10 mouse cellular contexts compared by ENCODE assay signal in the genomic region with DNA sequence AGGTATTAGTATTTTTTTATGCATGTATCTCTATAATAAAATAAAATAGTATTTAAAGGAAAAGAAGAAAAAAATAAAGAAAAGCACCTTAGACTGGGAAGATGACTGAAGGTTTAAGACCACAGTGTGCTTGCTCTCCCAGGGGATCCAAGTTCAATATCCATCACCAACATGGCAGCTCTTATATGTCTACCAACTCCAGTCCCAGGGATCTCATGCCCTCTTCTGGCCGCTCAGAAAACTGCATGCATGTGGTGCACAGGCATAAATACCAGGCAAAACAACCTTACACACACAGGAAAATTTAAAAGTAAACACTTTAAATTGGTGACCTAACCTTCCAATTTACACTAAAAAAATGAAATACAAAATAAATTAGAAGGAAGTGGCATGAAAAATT.
A peak's percentile ranks its signal among the peaks of the same experiment; 100 is the strongest.
DNase-seq lines count a peak whose midpoint lies in the region; ATAC-seq and TF ChIP-seq lines count a peak whose summit lies in the region.
"Had no signal": no experiment of that assay in that cellular context is flagged by ENCODE, and none has a peak within 500 bp of the region (broad histone marks: within the 10 kb centered on the region; RNA-seq: fewer than 3 reads in every experiment).

No protein-coding gene starts in this region.

- no peaks in the 10 kb centered on the region for H3K27me3 ChIP-seq in intestine, embryonic 14.5 days (replicated peaks; ENCODE audit: control insufficient read depth, insufficient read depth, low read length)
- no peaks in the 10 kb centered on the region for H3K27me3 ChIP-seq in intestine, embryonic 15.5 days (replicated peaks)
- H3K27me3 ChIP-seq in Patski: no peaks in the 10 kb centered on the region
- H3K27me3 ChIP-seq in forebrain, embryonic 11.5 days (ENCODE audit: control insufficient read depth, insufficient read depth, low read length): no peaks in the 10 kb centered on the region
- H3K27me3 ChIP-seq in limb, embryonic 11.5 days (ENCODE audit: control insufficient read depth, insufficient read depth, low read length): no peaks in the 10 kb centered on the region
- H3K27me3 ChIP-seq: hindbrain, embryonic 15.5 days; midbrain, embryonic 12.5 days had no signal

- no peaks in the 10 kb centered on the region for H3K9me3 ChIP-seq in intestine, embryonic 14.5 days (ENCODE audit: control insufficient read depth, low read length)
- H3K9me3 ChIP-seq in intestine, embryonic 15.5 days: no peaks in the 10 kb centered on the region
- H3K9me3 ChIP-seq in forebrain, embryonic 11.5 days (ENCODE audit: control insufficient read depth, low read length): no peaks in the 10 kb centered on the region
- H3K9me3 ChIP-seq in limb, embryonic 11.5 days (ENCODE audit: control insufficient read depth, low read length): no peaks in the 10 kb centered on the region
- H3K9me3 ChIP-seq: hindbrain, embryonic 15.5 days; midbrain, embryonic 12.5 days had no signal

- 13% methylated on average over 1 of the region's 1 CpGs for WGBS in intestine, embryonic 14.5 days
- WGBS in intestine, embryonic 15.5 days: 15% methylated on average over 1 of the region's 1 CpGs
- WGBS in forebrain, embryonic 11.5 days: 0% methylated on average over 1 of the region's 1 CpGs
- 16% methylated on average over 1 of the region's 1 CpGs for WGBS in limb, embryonic 11.5 days

- no peak overlapping the region for H3K9ac ChIP-seq in intestine, embryonic 14.5 days (ENCODE audit: low read length)
- H3K9ac ChIP-seq in intestine, embryonic 15.5 days: no peak overlapping the region
- H3K9ac ChIP-seq in forebrain, embryonic 11.5 days (ENCODE audit: low read length): no peak overlapping the region
- H3K9ac ChIP-seq in limb, embryonic 11.5 days (ENCODE audit: low read length): no peak overlapping the region
- H3K9ac ChIP-seq: hindbrain, embryonic 15.5 days; midbrain, embryonic 12.5 days had no signal

- TF ChIP-seq CTCF in Patski (IDR thresholded peaks at IDR 0.05): peak; percentile 50

- H3K4me1 ChIP-seq in intestine, embryonic 14.5 days (replicated peaks; ENCODE audit: control insufficient read depth, insufficient read depth, low read length): no peaks in the 10 kb centered on the region
- no peaks in the 10 kb centered on the region for H3K4me1 ChIP-seq in intestine, embryonic 15.5 days (replicated peaks)
- no peaks in the 10 kb centered on the region for H3K4me1 ChIP-seq in forebrain, embryonic 11.5 days (replicated peaks; ENCODE audit: control insufficient read depth, insufficient read depth, low read length)
- no peaks in the 10 kb centered on the region for H3K4me1 ChIP-seq in limb, embryonic 11.5 days (ENCODE audit: control insufficient read depth, insufficient read depth, low read length)
- H3K4me1 ChIP-seq: hindbrain, embryonic 15.5 days; midbrain, embryonic 12.5 days had no signal

- H3K27ac ChIP-seq in intestine, embryonic 14.5 days (ENCODE audit: low read depth): no peak overlapping the region
- no peak overlapping the region for H3K27ac ChIP-seq in intestine, embryonic 15.5 days
- no peak overlapping the region for H3K27ac ChIP-seq in forebrain, embryonic 11.5 days (ENCODE audit: low read depth, low read length)
- no peak overlapping the region for H3K27ac ChIP-seq in limb, embryonic 11.5 days (replicated peaks; ENCODE audit: low read depth, low read length)
- H3K27ac ChIP-seq: hindbrain, embryonic 15.5 days; midbrain, embryonic 12.5 days had no signal

- in situ Hi-C loops in Patski (cut with MboI; ENCODE audit: low pct_unique_long_range_greater_than_20kb): no loop called here

- no peaks in the 10 kb centered on the region for H3K36me3 ChIP-seq in intestine, embryonic 14.5 days (ENCODE audit: control insufficient read depth, insufficient read depth, low read length)
- H3K36me3 ChIP-seq in intestine, embryonic 15.5 days: no peaks in the 10 kb centered on the region
- no peaks in the 10 kb centered on the region for H3K36me3 ChIP-seq in forebrain, embryonic 11.5 days (ENCODE audit: control insufficient read depth, insufficient read depth, low read length)
- H3K36me3 ChIP-seq in limb, embryonic 11.5 days (ENCODE audit: control insufficient read depth, insufficient read depth, low read length): no peaks in the 10 kb centered on the region
- H3K36me3 ChIP-seq: hindbrain, embryonic 15.5 days; midbrain, embryonic 12.5 days had no signal

- no peak overlapping the region for H3K4me2 ChIP-seq in intestine, embryonic 14.5 days (ENCODE audit: low read length)
- no peak overlapping the region for H3K4me2 ChIP-seq in intestine, embryonic 15.5 days (replicated peaks)
- H3K4me2 ChIP-seq in forebrain, embryonic 11.5 days (ENCODE audit: low read depth, low read length, severe bottlenecking): no peak overlapping the region
- H3K4me2 ChIP-seq in limb, embryonic 11.5 days (ENCODE audit: low read depth, severe bottlenecking): no peak overlapping the region
- H3K4me2 ChIP-seq: hindbrain, embryonic 15.5 days; midbrain, embryonic 12.5 days had no signal

- H3K4me3 ChIP-seq in intestine, embryonic 14.5 days (ENCODE audit: low read depth, low read length): no peak overlapping the region
- H3K4me3 ChIP-seq in intestine, embryonic 15.5 days (replicated peaks): no peak overlapping the region
- H3K4me3 ChIP-seq in forebrain, embryonic 11.5 days (ENCODE audit: low read depth, low read length): no peak overlapping the region
- H3K4me3 ChIP-seq in limb, embryonic 11.5 days (ENCODE audit: low read depth, low read length): no peak overlapping the region
- H3K4me3 ChIP-seq: hindbrain, embryonic 15.5 days; midbrain, embryonic 12.5 days had no signal

- DNase-seq in intestine, embryonic 14.5 days (ENCODE audit: low spot score): peak; percentile 56
- DNase-seq in 3T3-L1 (ENCODE audit: low read depth, low spot score) (peak; percentile 20), Patski (ENCODE audit: low read depth, low spot score) (no peak), MN1 (ENCODE audit: low spot score) (no peak)
- peak; percentile 62 for DNase-seq in forebrain, embryonic 11.5 days (ENCODE audit: low spot score)
- peak; percentile 60 for DNase-seq in limb, embryonic 11.5 days (ENCODE audit: low spot score)
- DNase-seq in yolk sac, embryonic 10.5 days (ENCODE audit: low spot score): no peak

- CTCF ChIA-PET in Patski (lab: Charles Lee): no interaction called here

- no peak for ATAC-seq in intestine, embryonic 14.5 days (replicated peaks; ENCODE audit: low FRiP score, low TSS enrichment, low read depth)
- ATAC-seq in intestine, embryonic 15.5 days: no peak
- ATAC-seq in Patski: no peak
- peak; percentile 69; the same call in 1 of the 2 replicates for ATAC-seq in forebrain, embryonic 11.5 days (replicated peaks; ENCODE audit: low FRiP score)
- ATAC-seq in limb, embryonic 11.5 days (ENCODE audit: insufficient number of reproducible peaks, low FRiP score, low TSS enrichment, low read depth): no peak

- POLR2A ChIA-PET in Patski (lab: Charles Lee): no interaction called here

Comparison
In these comparisons a context has a peak if more than half of its experiments do, and no peak if none do; other contexts are left out.
1. DNase-seq: peak in intestine, embryonic 14.5 days (single experiment), 3T3-L1 (single experiment), forebrain, embryonic 11.5 days (single experiment) and limb, embryonic 11.5 days (single experiment); none in Patski (single experiment), MN1 (single experiment) and yolk sac, embryonic 10.5 days (single experiment).